Mouse (Mus musculus): Measurements from ENCODE around the gene Asap3. TPM values are rescaled to one million over a fixed set of nuclear protein-coding genes. Genes with fewer than 3 reads are reported as not detected.
A peak's percentile ranks its signal among the peaks of the same experiment; 100 is the strongest.

Asap3 gene
- polyA plus RNA-seq, 1 experiment from 2014 or later = 2.6 TPM

- no peak overlapping the region for H3K4me2 ChIP-seq
- H3K27ac ChIP-seq = no peak overlapping the region
- no peaks in the 10 kb centered on the region for H3K9me3 ChIP-seq (replicated peaks)
- H3K27me3 ChIP-seq = no peaks in the 10 kb centered on the region
- 79% methylated on average over 23 of the region's 23 CpGs for WGBS
- H3K9ac ChIP-seq = no peak overlapping the region
- H3K4me3 ChIP-seq = no peak overlapping the region
- no peak for ATAC-seq (replicated peaks; ENCODE audit: insufficient number of reproducible peaks, insufficient read depth, low FRiP score, low read depth)
- H3K4me1 ChIP-seq (replicated peaks) = peaks cover 13% of the 10 kb centered on the region
- no peaks in the 10 kb centered on the region for H3K36me3 ChIP-seq
These were observed 18.7 kb downstream of the Asap3 start for GRCm38 (mm10) chr4:136224677-136225460.

GRCm38 (mm10) chr4:136227408-136227807 is 21.2 kb downstream of the Asap3 start:
- peaks cover 6% of the 10 kb centered on the region; the same call in 1 of the 2 replicates for H3K4me1 ChIP-seq (replicated peaks)
- 54% methylated on average over 7 of the region's 7 CpGs for WGBS
- H3K27me3 ChIP-seq = no peaks in the 10 kb centered on the region
- no peak overlapping the region for H3K9ac ChIP-seq
- no peak overlapping the region for H3K4me3 ChIP-seq
- no peak for ATAC-seq (replicated peaks; ENCODE audit: insufficient number of reproducible peaks, insufficient read depth, low FRiP score, low read depth)
- no peak overlapping the region for H3K4me2 ChIP-seq
- no peaks in the 10 kb centered on the region for H3K9me3 ChIP-seq (replicated peaks)
- H3K36me3 ChIP-seq = no peaks in the 10 kb centered on the region
- H3K27ac ChIP-seq = no peak overlapping the region

DNA sequence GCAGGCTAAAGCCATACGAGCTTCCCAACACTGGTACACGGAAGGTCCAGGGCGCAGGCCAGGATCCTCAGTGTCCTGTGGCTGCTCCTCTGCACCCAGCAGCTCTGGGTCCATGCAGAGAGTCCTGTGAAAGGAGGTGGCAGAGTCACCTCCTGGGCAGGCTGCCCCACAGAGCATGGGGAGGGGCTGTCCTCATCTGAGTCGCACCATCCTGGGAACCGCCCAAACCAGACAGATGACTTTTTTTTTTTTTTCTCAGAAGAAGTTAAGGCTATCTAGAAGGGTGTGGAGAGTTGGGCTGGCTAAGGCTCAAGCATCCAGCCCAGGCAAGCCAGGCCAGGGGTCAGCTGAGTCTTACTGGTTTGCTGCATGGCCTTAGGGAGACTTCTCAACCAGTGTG is 22.5 kb downstream of the Asap3 start:
- WGBS = 73% methylated on average over 5 of the region's 5 CpGs
- H3K4me1 ChIP-seq (replicated peaks) = peaks cover 6% of the 10 kb centered on the region; the same call in 1 of the 2 replicates

GRCm38 (mm10) chr4:136238669-136239068 is 32.5 kb downstream of the Asap3 start:
- Histone ChIP-seq H3K9me3 (replicated peaks) (no peaks in the 10 kb centered on the region), H3K4me2 (peak overlapping the region; percentile 32), H3K4me3 (0 out of 2 replicates have a peak overlapping the region, but pooled peaks have one; percentile 3), H3K9ac (0 out of 2 replicates have a peak overlapping the region, but pooled peaks have one; percentile 13), H3K4me1 (replicated peaks) (peaks cover 7% of the 10 kb centered on the region), H3K36me3 (no peaks in the 10 kb centered on the region), H3K27me3 (peaks cover 34% of the 10 kb centered on the region), H3K27ac (no peak overlapping the region)
- no peak for ATAC-seq (replicated peaks; ENCODE audit: insufficient number of reproducible peaks, insufficient read depth, low FRiP score, low read depth)
- WGBS = 31% methylated on average over 13 of the region's 13 CpGs

More for the DNA sequence above, 22.5 kb downstream of the Asap3 start:
- ATAC-seq (replicated peaks; ENCODE audit: insufficient number of reproducible peaks, insufficient read depth, low FRiP score, low read depth) = no peak
- Histone ChIP-seq H3K36me3 (no peaks in the 10 kb centered on the region), H3K27ac (no peak overlapping the region), H3K4me2 (no peak overlapping the region), H3K27me3 (no peaks in the 10 kb centered on the region), H3K9me3 (replicated peaks) (no peaks in the 10 kb centered on the region), H3K4me3 (no peak overlapping the region), H3K9ac (no peak overlapping the region)

DNA sequence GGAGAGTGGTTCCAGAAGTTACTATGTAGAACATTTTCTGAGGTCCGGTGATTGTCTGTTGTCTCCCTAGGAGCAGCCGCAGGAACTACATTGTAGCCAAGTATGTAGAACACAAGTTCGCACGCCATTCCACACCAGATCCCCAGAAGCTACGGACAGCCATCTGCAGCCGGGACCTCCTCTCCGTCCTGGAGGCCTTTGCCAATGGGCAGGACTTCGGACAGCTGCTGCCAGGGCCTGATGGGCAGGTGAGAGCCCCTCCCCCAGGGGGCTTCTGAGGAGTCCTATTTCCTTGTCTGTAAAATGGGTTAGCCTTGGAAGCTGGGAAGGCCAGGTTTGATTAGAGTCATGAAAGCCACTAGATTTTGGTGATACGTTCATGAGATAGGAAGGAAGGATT is 32.9 kb downstream of the Asap3 start:
- Histone ChIP-seq H3K4me2 (no peak overlapping the region), H3K36me3 (no peaks in the 10 kb centered on the region), H3K4me1 (replicated peaks) (peaks cover 7% of the 10 kb centered on the region), H3K9ac (no peak overlapping the region), H3K9me3 (replicated peaks) (no peaks in the 10 kb centered on the region), H3K27ac (no peak overlapping the region), H3K4me3 (no peak overlapping the region), H3K27me3 (peaks cover 35% of the 10 kb centered on the region)
- WGBS = 70% methylated on average over 9 of the region's 9 CpGs
- no peak for ATAC-seq (replicated peaks; ENCODE audit: insufficient number of reproducible peaks, insufficient read depth, low FRiP score, low read depth)

- WGBS = 22% methylated on average over 8 of the region's 8 CpGs
- peaks cover 9% of the 10 kb centered on the region for H3K4me1 ChIP-seq (replicated peaks)
- ATAC-seq (replicated peaks; ENCODE audit: insufficient number of reproducible peaks, insufficient read depth, low FRiP score, low read depth) = 0 out of 2 replicates have a peak, but pooled peaks have one; percentile 28
- H3K27ac ChIP-seq = no peak overlapping the region
- no peaks in the 10 kb centered on the region for H3K9me3 ChIP-seq (replicated peaks)
- H3K4me2 ChIP-seq = no peak overlapping the region
- H3K4me3 ChIP-seq = no peak overlapping the region
- H3K9ac ChIP-seq = no peak overlapping the region
- H3K27me3 ChIP-seq = peaks cover 39% of the 10 kb centered on the region
- no peaks in the 10 kb centered on the region for H3K36me3 ChIP-seq
These were observed 33.5 kb downstream of the Asap3 start for GRCm38 (mm10) chr4:136239622-136240021.

- WGBS = 58% methylated on average over 14 of the region's 14 CpGs
- no peak overlapping the region for H3K27ac ChIP-seq
- H3K4me2 ChIP-seq = no peak overlapping the region
- no peaks in the 10 kb centered on the region for H3K9me3 ChIP-seq (replicated peaks)
- peaks cover 12% of the 10 kb centered on the region for H3K4me1 ChIP-seq (replicated peaks)
- H3K27me3 ChIP-seq = peaks cover 42% of the 10 kb centered on the region
- no peak overlapping the region for H3K9ac ChIP-seq
- H3K36me3 ChIP-seq = no peaks in the 10 kb centered on the region
- H3K4me3 ChIP-seq = no peak overlapping the region
- no peak for ATAC-seq (replicated peaks; ENCODE audit: insufficient number of reproducible peaks, insufficient read depth, low FRiP score, low read depth)
These were observed 34.0 kb downstream of the Asap3 start for GRCm38 (mm10) chr4:136240123-136240522.

DNA sequence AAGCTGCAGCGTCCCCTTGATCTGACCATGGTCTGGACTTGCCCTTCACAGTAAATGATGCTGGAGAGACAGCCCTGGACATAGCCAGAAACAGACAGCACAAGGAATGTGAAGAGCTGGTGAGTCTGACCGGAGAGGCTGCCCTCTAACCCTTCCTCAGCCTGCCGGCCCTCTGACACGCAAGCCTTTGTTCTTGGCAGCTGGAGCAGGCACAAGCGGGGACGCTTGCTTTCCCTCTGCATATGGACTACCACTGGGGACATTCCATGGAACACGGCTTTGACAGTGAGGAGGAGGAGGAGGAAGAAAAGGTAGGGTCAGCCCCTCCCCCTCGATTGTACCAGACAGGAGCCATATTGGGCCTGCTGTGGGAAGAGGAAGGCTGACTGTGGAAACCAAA is 34.8 kb downstream of the Asap3 start:
- H3K9ac ChIP-seq = no peak overlapping the region
- H3K27ac ChIP-seq = no peak overlapping the region
- H3K27me3 ChIP-seq = peaks cover 47% of the 10 kb centered on the region
- ATAC-seq (replicated peaks; ENCODE audit: insufficient number of reproducible peaks, insufficient read depth, low FRiP score, low read depth) = no peak
- H3K4me3 ChIP-seq = no peak overlapping the region
- H3K9me3 ChIP-seq (replicated peaks) = no peaks in the 10 kb centered on the region
- no peaks in the 10 kb centered on the region for H3K36me3 ChIP-seq
- H3K4me1 ChIP-seq (replicated peaks) = peaks cover 18% of the 10 kb centered on the region
- 63% methylated on average over 8 of the region's 8 CpGs for WGBS
- no peak overlapping the region for H3K4me2 ChIP-seq

GRCm38 (mm10) chr4:136242065-136242703 is 36.0 kb downstream of the Asap3 start:
- WGBS = 43% methylated on average over 8 of the region's 8 CpGs

GRCm38 (mm10) chr4:136242728-136243127 is 36.6 kb downstream of the Asap3 start:
- Histone ChIP-seq H3K9ac (no peak overlapping the region), H3K4me3 (no peak overlapping the region), H3K4me2 (no peak overlapping the region), H3K27me3 (peaks cover 48% of the 10 kb centered on the region), H3K27ac (no peak overlapping the region), H3K36me3 (no peaks in the 10 kb centered on the region), H3K4me1 (replicated peaks) (peaks cover 36% of the 10 kb centered on the region), H3K9me3 (replicated peaks) (no peaks in the 10 kb centered on the region)
- no peak for ATAC-seq (replicated peaks; ENCODE audit: insufficient number of reproducible peaks, insufficient read depth, low FRiP score, low read depth)
- WGBS = 75% methylated on average over 7 of the region's 7 CpGs

More at GRCm38 (mm10) chr4:136242065-136242703, 36.0 kb downstream of the Asap3 start:
- Histone ChIP-seq H3K9ac (no peak overlapping the region), H3K27me3 (peaks cover 49% of the 10 kb centered on the region), H3K27ac (no peak overlapping the region), H3K4me1 (replicated peaks) (peaks cover 31% of the 10 kb centered on the region), H3K9me3 (replicated peaks) (no peaks in the 10 kb centered on the region), H3K4me3 (no peak overlapping the region), H3K4me2 (no peak overlapping the region), H3K36me3 (no peaks in the 10 kb centered on the region)
- no peak for ATAC-seq (replicated peaks; ENCODE audit: insufficient number of reproducible peaks, insufficient read depth, low FRiP score, low read depth)

DNA sequence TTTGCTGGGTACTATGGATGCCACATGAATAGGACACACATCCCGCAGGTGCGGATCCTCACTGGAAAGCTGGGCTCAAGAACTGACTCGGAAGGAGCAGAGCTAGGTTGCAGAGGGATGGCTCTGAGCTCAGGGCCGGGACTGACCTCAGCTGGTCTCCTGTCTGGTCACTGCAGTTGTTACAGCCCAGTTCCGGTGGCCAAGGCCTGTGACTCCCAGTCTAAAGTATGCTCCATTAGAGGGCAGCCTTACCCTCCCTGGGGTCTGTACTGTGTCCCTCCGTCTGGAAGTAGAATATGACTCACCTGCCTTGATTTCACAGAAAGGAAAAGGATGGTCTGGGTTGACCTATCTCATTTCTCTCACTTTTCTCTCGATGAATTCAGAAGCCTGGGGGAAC is 38.0 kb downstream of the Asap3 start:
- Histone ChIP-seq H3K9ac (no peak overlapping the region), H3K4me1 (replicated peaks) (peaks cover 43% of the 10 kb centered on the region), H3K27me3 (peaks cover 50% of the 10 kb centered on the region), H3K27ac (no peak overlapping the region), H3K4me2 (no peak overlapping the region), H3K9me3 (replicated peaks) (no peaks in the 10 kb centered on the region), H3K4me3 (no peak overlapping the region), H3K36me3 (no peaks in the 10 kb centered on the region)
- WGBS = 59% methylated on average over 7 of the region's 7 CpGs
- ATAC-seq (replicated peaks; ENCODE audit: insufficient number of reproducible peaks, insufficient read depth, low FRiP score, low read depth) = no peak

Measured in heart, embryonic 15.5 days (tissue).